Mouse (Mus musculus) heart, adult 9 months (tissue): ENCODE measurements around the gene Stt3b.
A peak's percentile ranks its signal among the peaks of the same experiment; 100 is the strongest.

Source experiments
- DNase-seq, 2 experiments: peaks; one replicate each; pipeline ENCODE4 v3.0.0; 2022; ENCODE audit warnings: low spot score in 2 of 2

Gene Stt3b

GRCm38 (mm10) chr9:115318621-115319375 lies 8.6 kb upstream of the Stt3b start:
- no peak for DNase-seq

DNA sequence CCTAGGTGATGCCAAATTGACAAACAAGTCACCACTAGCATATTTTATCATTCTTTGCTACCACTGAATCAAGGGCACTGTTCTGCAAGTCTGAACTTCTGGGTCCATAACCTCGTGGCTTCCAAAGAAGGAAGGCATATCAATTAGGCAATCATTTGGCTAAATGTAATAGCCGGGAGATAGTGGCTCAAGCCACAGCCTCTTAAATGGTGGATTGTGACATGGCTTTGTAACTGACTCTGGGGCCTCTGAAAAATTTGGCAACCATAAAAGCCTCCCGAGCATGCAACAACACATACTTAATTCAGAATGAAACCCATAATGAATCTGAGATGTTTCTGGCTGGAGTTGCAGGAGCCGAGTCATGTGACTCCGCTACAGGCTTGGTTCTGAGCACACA lies 6.8 kb upstream of the Stt3b start:
- no peak for DNase-seq

DNA sequence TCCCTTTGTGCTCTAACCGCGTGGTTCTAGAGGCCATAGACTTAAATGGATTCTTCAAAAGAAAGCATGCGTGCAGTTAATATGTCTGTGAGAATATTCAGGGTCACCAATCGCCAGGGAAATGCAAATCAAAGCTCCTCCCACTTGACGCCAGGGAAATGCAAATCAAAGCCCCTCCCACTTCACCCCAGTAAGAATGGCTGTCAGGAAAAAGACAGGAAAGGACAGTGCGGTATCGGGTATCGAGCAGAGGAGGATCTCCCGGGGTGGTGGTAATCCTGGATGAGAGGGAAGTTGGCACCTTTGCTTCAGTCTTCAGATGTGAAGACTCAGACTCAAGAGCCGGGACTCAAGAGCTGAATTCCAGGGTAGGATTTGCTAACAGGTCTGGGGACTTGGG lies 4.3 kb upstream of the Stt3b start:
- no peak for DNase-seq

- no peak for DNase-seq
These were observed 3.6 kb upstream of the Stt3b start for GRCm38 (mm10) chr9:115313830-115314229.

DNA sequence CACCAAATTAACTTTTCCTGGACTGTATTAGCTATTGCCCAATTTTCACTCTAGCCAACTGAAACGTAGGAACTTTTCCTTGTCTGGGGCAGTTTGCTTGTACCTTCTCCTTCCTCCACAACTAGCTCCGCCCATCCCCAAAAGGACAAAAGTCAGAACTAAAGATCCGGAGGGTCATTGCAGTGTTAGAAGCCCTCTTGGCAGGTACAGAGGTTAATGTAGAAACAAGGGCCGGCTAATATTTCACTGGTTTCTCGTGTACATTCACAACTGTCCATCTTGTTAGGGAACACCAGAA lies 951 bp upstream of the Stt3b start:
- DNase-seq, result peak in 1 of 2 experiments; percentile 31

DNA sequence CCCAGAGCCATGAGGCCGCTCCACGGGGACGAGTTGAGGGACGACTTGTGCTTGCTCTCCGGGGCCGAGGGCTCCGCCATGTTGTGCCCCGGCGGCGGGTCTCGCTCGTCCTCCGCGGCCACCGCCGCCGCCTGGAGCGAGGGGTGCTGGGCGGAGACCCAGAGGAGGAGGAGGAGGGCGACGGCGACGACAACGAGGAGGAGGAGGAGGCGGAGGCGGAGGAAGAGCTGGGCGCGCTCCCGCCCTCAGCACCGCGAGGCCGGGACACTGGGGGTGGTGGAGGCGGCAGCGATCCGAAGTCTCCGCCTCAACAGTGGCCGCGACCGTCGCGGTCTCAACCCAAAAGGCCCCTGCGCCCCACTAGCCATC lies 260 bp downstream of the Stt3b start:
- DNase-seq, result no peak

GRCm38 (mm10) chr9:115309381-115309971 lies 745 bp downstream of the Stt3b start:
- DNase-seq, result no peak

DNA sequence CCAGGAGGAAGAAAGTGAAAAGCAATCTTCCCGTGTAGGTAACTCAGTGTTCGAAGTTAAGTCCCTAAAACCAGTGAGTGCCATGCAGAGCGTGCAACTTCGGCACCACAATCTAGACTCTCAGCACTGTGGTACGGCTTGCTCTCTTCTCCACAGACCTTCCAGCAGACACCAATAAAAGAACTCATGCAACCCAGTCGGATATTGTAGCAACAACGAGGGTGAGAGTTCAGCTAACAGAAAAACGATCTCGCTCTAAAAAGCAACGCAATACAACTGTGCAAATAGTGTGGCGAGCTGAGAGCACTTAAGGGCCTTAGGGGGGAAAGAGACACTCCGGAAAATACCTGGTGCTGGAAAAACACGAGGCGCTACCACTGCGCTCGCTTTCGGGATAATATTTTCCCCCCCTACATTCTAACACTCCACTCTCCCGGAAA lies 1.3 kb downstream of the Stt3b start:
- no peak for DNase-seq

DNA sequence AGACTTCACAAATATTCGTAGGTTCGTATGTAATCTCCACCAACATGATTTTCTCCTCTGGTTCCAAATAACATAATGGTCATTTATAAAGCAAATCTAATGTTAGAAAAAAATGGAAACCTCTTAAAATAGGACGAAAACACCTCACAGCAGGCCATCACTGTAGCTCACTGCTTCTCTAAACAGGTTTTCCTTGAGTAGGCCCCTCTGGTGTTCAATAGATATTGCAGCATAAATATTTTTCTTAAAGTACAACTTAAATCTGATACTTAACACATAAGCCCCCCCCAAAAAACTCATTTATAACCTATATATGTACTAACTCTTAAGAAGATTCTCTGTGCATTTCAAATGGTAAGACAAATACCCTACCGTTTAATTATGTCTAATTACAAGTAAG lies 1.8 kb downstream of the Stt3b start:
- no peak for DNase-seq

DNA sequence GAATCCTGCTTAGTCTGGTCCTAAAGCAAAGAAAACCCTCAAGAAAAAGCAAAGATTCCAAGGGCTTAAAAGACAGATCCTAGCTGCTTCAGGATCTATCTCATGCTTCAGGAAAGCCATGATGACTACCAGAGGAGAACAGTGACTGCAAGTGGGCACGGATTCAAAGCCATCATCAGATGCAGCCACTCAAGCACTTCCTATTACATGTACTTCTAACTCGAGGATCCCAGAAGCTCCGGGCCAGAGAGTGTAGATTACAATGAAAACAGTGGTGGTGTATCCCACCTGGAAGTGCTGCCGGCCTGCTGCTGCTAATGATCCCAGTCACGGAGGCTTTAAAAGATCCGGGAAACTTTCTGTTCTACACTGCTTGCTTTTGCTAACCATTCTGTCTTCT lies 4.0 kb downstream of the Stt3b start:
- DNase-seq, result peak in 1 of 2 experiments; percentile 20

DNA sequence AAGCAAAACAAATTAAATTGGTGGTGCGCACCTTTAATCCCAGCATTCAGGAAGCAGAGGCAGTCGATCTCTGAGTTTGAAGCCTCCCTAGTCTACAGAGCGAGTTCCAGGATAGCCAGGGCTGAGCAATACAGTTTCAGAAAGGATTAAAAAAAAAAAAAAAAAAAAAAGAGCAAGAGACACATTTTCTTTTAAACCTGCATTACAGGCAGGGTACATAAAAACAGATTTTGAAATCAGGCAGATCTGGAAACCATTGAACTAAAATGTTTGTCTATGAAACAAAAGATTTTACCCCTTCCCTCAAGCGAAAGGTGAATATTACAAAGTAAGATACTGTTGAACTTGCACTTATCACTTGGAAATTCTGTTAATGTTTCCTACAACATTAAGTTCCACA lies 6.1 kb downstream of the Stt3b start:
- no peak for DNase-seq

- no peak for DNase-seq
These were observed 8.6 kb downstream of the Stt3b start for GRCm38 (mm10) chr9:115301593-115301992.

DNA sequence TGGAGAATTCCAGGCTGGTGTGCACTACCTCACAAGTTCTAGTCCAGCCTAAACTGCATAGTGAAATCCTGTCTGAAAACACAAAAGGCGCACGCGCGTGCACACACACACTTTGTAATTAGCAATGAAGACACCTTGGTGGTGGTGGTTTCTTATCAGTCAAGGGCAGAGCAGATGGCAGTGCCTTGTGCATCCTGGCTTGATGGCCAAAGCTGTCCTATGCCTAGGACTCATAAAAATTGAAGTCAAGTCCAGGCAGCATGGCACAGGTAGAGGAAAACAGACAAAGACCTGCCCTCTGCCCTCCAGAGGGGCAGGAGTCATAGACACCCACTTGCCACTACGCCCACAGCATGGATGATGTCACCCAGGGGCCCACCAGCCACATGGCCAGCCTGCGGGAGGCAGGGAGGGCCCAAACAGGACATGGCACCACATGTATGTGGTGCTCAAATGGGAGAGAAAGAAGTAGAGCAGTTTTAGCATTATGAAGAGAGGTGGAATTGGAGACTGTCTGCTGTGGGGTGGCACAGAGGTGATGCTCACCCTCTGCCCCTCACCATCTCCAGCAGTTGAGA lies 9.1 kb downstream of the Stt3b start:
- no peak for DNase-seq

DNA sequence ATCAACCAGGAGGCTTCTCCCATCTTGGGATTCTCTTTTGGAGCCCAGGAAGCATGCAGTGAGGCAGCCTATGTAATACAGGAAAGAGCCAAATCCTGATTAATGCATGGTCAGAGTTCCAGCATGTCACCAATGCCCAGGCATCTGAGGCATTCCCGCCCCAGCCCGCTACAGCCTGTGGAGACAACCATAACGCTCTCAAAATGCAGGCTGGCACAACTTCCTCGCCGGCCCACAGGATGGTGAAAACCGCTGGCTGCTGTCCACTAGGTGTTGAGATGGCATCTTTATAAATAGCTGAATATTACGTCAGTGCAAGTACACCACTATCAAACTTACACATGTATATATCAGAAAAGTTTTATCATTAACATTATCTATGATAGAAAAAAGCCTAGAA lies 13.5 kb downstream of the Stt3b start:
- DNase-seq, result no peak

DNA sequence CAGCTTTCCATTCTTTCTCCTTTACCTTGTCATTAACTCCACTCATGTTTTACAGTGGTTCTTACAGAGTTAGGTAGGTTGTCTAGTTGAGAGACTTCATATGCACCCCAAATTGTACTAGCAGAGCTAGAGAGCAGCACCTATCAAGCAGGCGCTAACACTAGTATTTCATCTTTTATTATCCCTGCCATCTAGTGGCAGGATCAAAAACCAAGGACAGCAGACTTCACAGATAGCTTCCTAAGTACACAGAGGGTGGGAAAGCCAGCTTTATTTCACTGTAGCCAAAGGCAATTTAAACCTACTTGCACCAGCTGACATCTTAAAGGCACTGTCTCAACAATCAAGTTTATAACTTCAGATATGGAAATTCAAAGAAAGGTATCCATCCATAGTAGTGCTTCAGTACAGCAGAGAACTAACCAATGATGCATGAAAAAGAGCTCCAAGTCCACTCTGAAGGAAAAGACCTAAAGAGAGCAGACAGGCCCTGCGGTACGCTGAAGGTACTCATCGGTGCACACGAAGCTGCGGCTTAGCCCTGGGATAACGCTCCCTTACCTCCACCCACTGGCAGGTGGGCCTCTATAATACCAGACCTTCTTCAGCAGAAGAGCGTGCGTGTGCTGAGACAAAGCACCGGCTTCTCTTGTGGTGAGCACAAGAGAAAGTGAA lies 16.2 kb downstream of the Stt3b start:
- DNase-seq, result no peak

DNA sequence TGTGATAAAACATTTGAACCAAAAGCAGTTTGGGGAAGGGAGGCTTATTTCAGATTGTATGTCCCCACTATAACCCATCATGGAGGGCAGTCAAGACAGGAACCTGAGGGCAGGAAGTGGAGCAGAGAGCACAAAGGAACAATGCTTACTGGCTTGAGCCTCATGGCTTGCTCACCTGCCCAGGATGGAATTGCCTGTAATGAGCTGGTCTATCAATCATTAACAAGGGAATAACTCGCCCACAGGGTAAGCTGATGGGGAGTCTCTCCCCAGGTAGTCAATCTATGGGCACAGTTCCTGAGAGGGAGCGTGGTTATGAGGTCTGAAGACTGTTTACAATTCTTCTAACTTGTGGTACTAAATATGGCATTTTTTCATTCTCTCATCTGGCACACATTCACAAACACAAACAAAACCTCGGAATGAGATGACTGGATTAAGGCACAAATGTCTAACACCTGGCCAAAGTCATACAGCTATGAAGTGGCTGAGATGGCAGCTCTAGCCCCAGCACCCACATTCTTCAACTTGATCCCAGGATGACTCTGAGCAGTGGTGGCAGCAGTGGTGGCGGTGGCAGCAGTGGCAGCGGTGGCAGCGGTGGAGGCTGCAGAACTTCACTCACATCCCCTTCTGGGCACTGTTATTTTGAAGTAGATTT lies 22.3 kb downstream of the Stt3b start:
- DNase-seq, result no peak

DNA sequence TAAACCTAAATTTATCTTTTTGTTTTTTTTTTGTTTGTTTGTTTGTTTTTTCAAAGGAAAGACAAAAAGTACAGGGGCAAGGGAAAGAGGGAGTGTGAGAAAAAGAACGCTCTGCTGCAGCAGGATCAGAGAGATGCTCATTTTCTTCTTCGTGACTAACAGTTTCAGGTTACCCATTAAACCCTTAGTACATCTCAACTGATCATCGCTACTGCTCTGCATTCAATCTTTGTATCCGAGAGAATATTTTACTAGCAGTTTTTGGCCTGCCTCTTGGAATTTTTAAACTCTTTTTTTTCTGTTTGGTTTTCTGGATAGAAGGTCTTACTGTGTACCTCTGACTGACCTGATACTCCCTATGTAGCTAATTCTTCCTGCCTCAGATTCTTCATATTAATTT lies 25.8 kb downstream of the Stt3b start:
- DNase-seq, result no peak

- no peak for DNase-seq
These were observed 26.8 kb downstream of the Stt3b start for GRCm38 (mm10) chr9:115283403-115283802.

DNA sequence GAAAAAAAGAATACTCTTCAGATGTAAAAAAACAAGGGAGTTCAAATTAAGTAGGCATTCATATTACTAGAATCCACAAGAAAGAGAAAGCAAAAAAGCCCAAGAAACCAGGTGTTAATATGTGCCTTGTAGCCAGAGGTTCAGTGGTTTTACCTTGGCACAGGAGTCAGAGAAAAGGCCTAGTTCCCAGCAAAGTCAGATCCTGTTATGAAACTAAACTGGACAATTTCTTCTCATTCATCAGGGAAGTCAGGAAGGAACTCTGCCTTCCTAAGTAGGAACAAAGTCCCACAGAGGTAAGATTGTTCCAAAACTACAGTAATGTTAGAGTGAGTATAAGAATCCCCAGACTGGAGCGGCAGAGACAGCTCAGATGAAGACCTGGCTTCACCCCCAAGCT lies 31.6 kb downstream of the Stt3b start:
- no peak for DNase-seq

- no peak for DNase-seq
These were observed 35.4 kb downstream of the Stt3b start for GRCm38 (mm10) chr9:115274806-115275205.

GRCm38 (mm10) chr9:115273095-115273649 lies 37.0 kb downstream of the Stt3b start:
- DNase-seq, result no peak

DNA sequence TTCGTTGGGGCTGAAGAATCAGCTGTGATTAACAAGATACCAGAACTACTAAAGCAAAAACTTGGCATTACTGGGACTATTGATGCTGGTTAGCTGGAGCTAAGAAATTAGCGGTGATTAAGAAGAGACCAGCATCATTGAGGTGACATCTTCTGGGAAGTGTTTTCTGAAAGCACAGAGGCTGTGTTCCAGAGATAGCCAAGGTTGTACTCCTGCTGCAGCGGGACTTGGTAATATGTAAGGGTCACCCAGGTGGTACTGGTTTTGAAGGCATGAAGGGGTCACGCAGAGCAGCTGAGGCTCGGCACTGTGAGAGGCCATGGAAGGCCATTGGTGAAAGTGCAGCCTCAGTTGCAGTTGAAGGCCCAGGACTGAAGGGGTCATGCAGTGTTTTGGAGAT lies 37.8 kb downstream of the Stt3b start:
- peak; percentile 48 to 54 for DNase-seq
